Mouse (Mus musculus) Patski (cell line): ENCODE data around the gene Smyd2. TPM values are rescaled to one million over a fixed set of nuclear protein-coding genes. Genes with fewer than 3 reads are reported as not detected.

Source experiments
- ATAC-seq: fragments of 100-300 bp; one replicate; pipeline ENCODE4 v1.8.0; 2021
- CTCF ChIA-PET: fragments of 350-600 bp; sonication (Branson Sonifier 250); formaldehyde crosslinking; loops from one replicate; lab custom pipeline; 2022; ENCODE audit warnings: inconsistent platforms; lab: Charles Lee
- POLR2A ChIA-PET: fragments of 350-600 bp; sonication (Branson Sonifier 250); formaldehyde crosslinking; loops from one replicate; lab custom pipeline; 2022; ENCODE audit warnings: antibody characterized with exemption, inconsistent platforms; lab: Charles Lee
- DNase-seq: peaks from one replicate; pipeline ENCODE4 v3.0.0-alpha.2; 2011; ENCODE audit warnings: low read depth, low spot score
- H3K27me3 ChIP-seq: fragments of 371-371 bp; one replicate; pipeline ENCODE4 v1.5.1; 2021
- CTCF ChIP-seq: fragments of 100-300 bp; IDR thresholded peaks from one replicate; pipeline ENCODE4 v1.5.1; 2021
- in situ Hi-C: fragments of 300-500 bp; cut with MboI; formaldehyde crosslinking; loops from 3 replicates; pipeline ENCODE4 v1.11.1; 2018; ENCODE audit warnings: low pct_unique_long_range_greater_than_20kb, mixed read lengths
- polyA plus RNA-seq: library from polyadenylated mRNA; unstranded; gene quantifications from one replicate; pipeline ENCODE4 v1.2.3, GENCODE M21; 2021

The Smyd2 gene
- 113 TPM for polyA plus RNA-seq

- CTCF ChIA-PET = interaction anchor here (1.3 to 2.6 kb wide), 2 partner anchors 34 to 39 kb away, joined by 5 to 10 read pairs; no protein-coding TSS in a partner anchor
- H3K27me3 ChIP-seq = no peaks in the 10 kb centered on the region
- in situ Hi-C loops = loop anchor here (5.0 kb wide), 1 partner anchor 35 kb away; no protein-coding TSS in a partner anchor
- TF ChIP-seq CTCF = no peak
- ATAC-seq = peak; percentile 96
- POLR2A ChIA-PET = interaction anchor here (0.9 to 1.4 kb wide), 2 partner anchors 11 to 194 kb away, joined by 3 to 4 read pairs; partner anchors contain the start of gene Ptpn14
- DNase-seq = no peak
Observed at GRCm38 (mm10) chr1:189921818-189922592, at the start of gene Smyd2. Gene Smyd2, minus strand, starts transcription at chr1:189922363.

GRCm38 (mm10) chr1:189970381-189970780 is 48.2 kb upstream of the Smyd2 start:
- no peak for ATAC-seq
- H3K27me3 ChIP-seq = peaks cover 14% of the 10 kb centered on the region
- no peak for TF ChIP-seq CTCF
- in situ Hi-C loops = loop anchor here (5.0 kb wide), 3 partner anchors 43 to 298 kb away; no protein-coding TSS in a partner anchor
- ChIA-PET POLR2A (no interaction called here), CTCF (no interaction called here)
- DNase-seq = no peak

GRCm38 (mm10) chr1:189968027-189968426 is 45.9 kb upstream of the Smyd2 start:
- no peak for TF ChIP-seq CTCF
- CTCF ChIA-PET = interaction anchor here (2.5 kb wide), 1 partner anchor 12 kb away, joined by 6 read pairs; no protein-coding TSS in a partner anchor
- peaks cover 5% of the 10 kb centered on the region for H3K27me3 ChIP-seq
- POLR2A ChIA-PET = no interaction called here
- ATAC-seq (no peak), DNase-seq (peak; percentile 15)
- in situ Hi-C loops = no loop called here

- no peak for DNase-seq
- ChIA-PET CTCF (no interaction called here), POLR2A (no interaction called here)
- H3K27me3 ChIP-seq = no peaks in the 10 kb centered on the region
- no peak for ATAC-seq
- in situ Hi-C loops = no loop called here
- TF ChIP-seq CTCF = no peak
Observed at GRCm38 (mm10) chr1:189960481-189960880, 38.3 kb upstream of the Smyd2 start.

- no peak for TF ChIP-seq CTCF
- ChIA-PET POLR2A (no interaction called here), CTCF (no interaction called here)
- in situ Hi-C loops = no loop called here
- ATAC-seq = no peak
- no peaks in the 10 kb centered on the region for H3K27me3 ChIP-seq
- DNase-seq = no peak
Observed at GRCm38 (mm10) chr1:189959802-189960201, 37.6 kb upstream of the Smyd2 start.

GRCm38 (mm10) chr1:189951861-189952260 is 29.7 kb upstream of the Smyd2 start:
- ChIA-PET POLR2A (no interaction called here), CTCF (no interaction called here)
- in situ Hi-C loops = no loop called here
- no peak for TF ChIP-seq CTCF
- no peak for DNase-seq
- H3K27me3 ChIP-seq = peaks cover 2% of the 10 kb centered on the region
- no peak for ATAC-seq

- POLR2A ChIA-PET = no interaction called here
- in situ Hi-C loops = loop anchor here (25.0 kb wide), 1 partner anchor 935 kb away; the partner anchor contains the start of gene Kctd3
- ATAC-seq (no peak), DNase-seq (no peak)
- peaks cover 11% of the 10 kb centered on the region for H3K27me3 ChIP-seq
- CTCF ChIA-PET = no interaction called here
- TF ChIP-seq CTCF = no peak
Observed at GRCm38 (mm10) chr1:189947411-189947810, 25.2 kb upstream of the Smyd2 start.

- no peak for DNase-seq
- ATAC-seq = no peak
- ChIA-PET POLR2A (no interaction called here), CTCF (no interaction called here)
- in situ Hi-C loops = loop anchor here (25.0 kb wide), 1 partner anchor 934 kb away; the partner anchor contains the start of gene Kctd3
- no peak for TF ChIP-seq CTCF
- H3K27me3 ChIP-seq = peaks cover 11% of the 10 kb centered on the region
Observed at GRCm38 (mm10) chr1:189946126-189946525, 24.0 kb upstream of the Smyd2 start.

- ChIA-PET CTCF (interaction anchor here (0.8 to 1.6 kb wide), 2 partner anchors 54 to 55 kb away, joined by 3 to 4 read pairs; no protein-coding TSS in a partner anchor), POLR2A (no interaction called here)
- in situ Hi-C loops = loop anchor here (25.0 kb wide), 1 partner anchor 929 kb away; the partner anchor contains the start of gene Kctd3
- TF ChIP-seq CTCF = no peak
- no peak for DNase-seq
- no peak for ATAC-seq
- peaks cover 21% of the 10 kb centered on the region for H3K27me3 ChIP-seq
Observed at GRCm38 (mm10) chr1:189941786-189942185, 19.6 kb upstream of the Smyd2 start.

- in situ Hi-C loops = loop anchor here (25.0 kb wide), 1 partner anchor 924 kb away; the partner anchor contains the start of gene Kctd3
- ATAC-seq = no peak
- no peak for TF ChIP-seq CTCF
- ChIA-PET CTCF (interaction anchor here (1.1 to 1.4 kb wide), 2 partner anchors 9 to 49 kb away, joined by 3 to 5 read pairs; no protein-coding TSS in a partner anchor), POLR2A (no interaction called here)
- H3K27me3 ChIP-seq = peaks cover 13% of the 10 kb centered on the region
- no peak for DNase-seq
Observed at GRCm38 (mm10) chr1:189936436-189937105, 14.4 kb upstream of the Smyd2 start.
